Mouse (Mus musculus) bone marrow, adult 2 months (tissue): Measurements from ENCODE around the gene Marveld1.

Experiments
- CTCF ChIP-seq: fragments of 200-500 bp; IDR thresholded peaks from 2 replicates; pipeline ENCODE4 v1.5.1; 2011; ENCODE audit warnings: low read length, control low read depth; ENCODE audit not compliant: control insufficient read depth, insufficient read depth
- POLR2A ChIP-seq: fragments of 200-500 bp; IDR thresholded peaks from 2 replicates; pipeline ENCODE4 v1.6.1; 2011; ENCODE audit warnings: low read depth, mild to moderate bottlenecking, control low read depth, low read length, borderline replicate concordance; ENCODE audit not compliant: control insufficient read depth

DNA sequence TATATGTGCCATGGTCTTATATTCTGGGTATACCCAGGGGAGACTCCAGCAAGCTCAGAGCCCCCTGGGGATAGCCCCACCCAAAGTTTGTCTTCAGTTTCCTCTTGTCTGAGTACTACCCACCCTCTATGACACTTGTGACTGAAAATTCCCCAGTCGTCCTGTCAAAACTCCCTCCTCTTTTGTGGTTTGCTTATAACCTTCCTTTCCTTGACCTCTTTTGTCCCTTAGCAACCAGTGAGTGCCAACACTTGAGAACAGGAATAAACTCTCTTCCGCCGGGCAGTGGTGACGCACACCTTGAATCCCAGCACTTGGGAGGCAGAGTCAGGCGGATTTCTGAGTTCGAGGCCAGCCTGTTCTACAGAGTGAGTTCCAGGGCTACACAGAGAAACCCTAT, 3.1 kb upstream of the Marveld1 start:
- TF ChIP-seq POLR2A (no peak), CTCF (no peak)
